Mouse (Mus musculus): Measurements from ENCODE around the gene Dnah10.
A peak's percentile ranks its signal among the peaks of the same experiment; 100 is the strongest.
"Not testable (repeated sequence)": the region's sequence is repeated elsewhere in the genome, so short reads cannot be mapped to it uniquely, and the experiment has no call there.

Gene Dnah10

DNA sequence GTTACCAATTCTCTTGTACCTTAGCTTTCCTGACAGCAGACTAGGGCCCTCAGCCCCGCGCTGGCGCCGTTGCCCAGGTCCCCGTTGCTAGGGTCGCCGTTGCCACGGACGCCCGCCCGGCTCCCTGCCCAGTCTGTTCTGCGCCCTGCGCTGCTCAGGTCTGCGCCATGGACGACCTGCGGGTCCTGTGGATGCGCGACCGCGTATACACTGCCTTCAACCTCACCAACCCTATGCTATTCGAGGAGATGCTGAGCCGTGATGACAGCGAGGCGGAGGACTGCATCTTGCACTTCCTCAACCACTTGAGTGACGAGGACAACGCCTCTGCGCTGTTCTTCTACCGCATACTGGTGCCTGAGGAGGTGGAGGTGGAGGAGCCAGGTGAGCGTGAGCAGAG lies at the start of gene Dnah10:
Dnah10 (plus strand) TSS at position 89 of the 400 bp plus-strand sequence.
- DNase-seq (ENCODE audit: extremely low read depth, low read depth), result no peak

DNA sequence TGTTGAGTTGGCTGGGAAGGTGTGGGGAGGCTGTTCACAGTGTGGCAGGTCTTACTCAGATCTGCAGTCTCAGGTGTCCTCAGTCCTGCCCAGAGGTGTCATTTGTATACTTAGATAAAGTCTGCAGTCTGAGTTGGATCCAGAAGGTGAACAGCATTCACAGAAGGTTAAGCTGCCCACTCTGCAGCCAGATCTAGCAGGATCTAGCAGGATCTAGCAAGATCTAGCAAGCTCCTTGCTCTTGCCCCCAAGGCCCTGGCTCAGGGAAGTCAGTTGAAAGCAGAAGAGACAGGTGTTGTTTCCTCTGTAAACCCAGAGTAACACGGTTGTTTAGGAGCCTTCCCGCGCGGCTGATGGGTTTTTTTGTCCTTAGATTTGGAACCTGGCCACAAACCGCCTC lies 11.1 kb upstream of the Dnah10 start:
- no peak for DNase-seq (ENCODE audit: extremely low read depth, low read depth)

GRCm38 (mm10) chr5:124715135-124715534 lies 9.8 kb upstream of the Dnah10 start:
- DNase-seq (ENCODE audit: extremely low read depth, low read depth), result no peak

DNA sequence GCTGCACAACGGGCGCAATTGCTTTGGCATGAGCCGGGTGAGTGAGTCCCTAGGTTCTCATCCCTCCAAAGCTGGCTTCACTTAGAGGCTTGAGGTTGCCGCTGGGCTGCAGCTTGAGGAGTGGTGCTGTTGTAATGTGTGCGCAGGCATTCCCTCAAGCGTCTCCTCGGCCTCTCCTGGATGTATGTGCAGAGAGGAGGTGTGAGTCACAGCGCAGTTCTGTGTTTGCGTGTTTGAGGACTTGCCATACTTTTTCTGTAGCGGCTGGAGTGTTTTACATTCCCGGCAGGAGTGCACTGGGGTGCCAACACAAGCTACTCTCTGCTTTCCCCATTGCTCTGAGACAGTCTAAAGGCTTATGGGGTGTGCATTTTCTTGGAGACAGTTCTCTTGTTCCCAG lies 6.9 kb upstream of the Dnah10 start:
- no peak for DNase-seq (ENCODE audit: extremely low read depth, low read depth)

- DNase-seq (ENCODE audit: extremely low read depth, low read depth), result no peak
Measured at GRCm38 (mm10) chr5:124718396-124718795, 6.5 kb upstream of the Dnah10 start.

- DNase-seq (ENCODE audit: extremely low read depth, low read depth), result no peak
Measured at GRCm38 (mm10) chr5:124723125-124723524, 1.8 kb upstream of the Dnah10 start.

DNA sequence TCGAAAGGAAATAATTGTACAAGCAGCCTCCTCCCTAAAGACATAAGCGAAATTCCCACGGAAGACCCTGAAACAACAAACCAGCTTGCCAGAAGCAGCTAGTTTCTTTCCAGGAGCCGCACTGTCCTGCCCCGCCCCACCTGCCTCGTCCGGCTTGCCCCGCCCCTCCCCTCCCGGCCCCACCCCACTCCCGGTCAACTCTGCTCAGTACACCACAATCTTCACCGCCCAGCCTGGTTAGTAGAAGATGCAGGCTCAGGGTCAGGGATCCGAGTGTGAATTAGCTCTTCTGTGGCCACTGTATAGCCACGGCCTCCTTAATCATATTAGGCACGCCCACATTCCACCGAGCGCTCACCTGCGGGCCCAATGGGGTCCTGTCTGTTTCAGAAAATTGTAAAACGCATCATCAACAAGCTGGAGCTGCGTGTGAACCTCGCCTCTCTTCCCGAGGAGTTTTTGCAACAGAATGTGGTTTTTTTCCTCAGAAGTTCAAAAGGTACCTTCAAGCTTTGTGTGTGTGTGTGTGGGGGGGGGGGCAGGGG lies 4.8 kb downstream of the Dnah10 start:
- no peak for DNase-seq (ENCODE audit: extremely low read depth, low read depth)

GRCm38 (mm10) chr5:124733961-124734360 lies 9.1 kb downstream of the Dnah10 start:
- no peak for DNase-seq (ENCODE audit: extremely low read depth, low read depth)

DNA sequence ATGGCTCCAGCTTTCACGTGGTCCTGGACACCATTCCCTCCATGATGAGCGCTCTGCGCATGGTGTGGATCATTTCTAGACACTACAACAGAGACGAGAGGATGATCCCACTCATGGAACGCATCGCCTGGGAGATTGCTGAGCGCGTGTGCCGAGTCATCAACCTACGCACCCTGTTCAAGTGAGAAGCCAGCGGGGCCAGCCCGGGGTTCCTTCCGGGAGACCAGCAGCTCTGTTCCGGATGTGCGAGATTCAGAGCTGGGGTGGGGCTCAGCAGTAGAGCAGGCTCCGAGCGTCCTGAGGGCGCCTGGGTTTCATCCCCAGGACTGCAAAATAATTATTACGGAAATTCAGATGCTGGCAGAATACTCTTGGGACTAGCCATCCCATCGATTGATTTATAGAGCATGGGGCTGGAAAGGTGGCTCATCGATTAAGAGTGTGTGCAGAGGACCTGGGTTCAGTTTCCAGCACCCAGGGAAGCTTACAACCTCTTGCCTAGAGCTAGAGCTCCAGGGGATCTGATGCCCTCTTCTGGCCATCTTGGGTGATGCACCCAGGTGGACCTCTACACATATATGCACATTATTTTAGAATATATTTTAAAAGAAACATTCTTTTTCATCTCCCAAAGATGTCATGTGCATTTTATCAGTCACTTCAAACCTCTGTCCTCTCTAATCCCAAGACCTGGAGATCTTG lies 17.2 kb downstream of the Dnah10 start:
- DNase-seq (ENCODE audit: extremely low read depth, low read depth), result no peak

DNA sequence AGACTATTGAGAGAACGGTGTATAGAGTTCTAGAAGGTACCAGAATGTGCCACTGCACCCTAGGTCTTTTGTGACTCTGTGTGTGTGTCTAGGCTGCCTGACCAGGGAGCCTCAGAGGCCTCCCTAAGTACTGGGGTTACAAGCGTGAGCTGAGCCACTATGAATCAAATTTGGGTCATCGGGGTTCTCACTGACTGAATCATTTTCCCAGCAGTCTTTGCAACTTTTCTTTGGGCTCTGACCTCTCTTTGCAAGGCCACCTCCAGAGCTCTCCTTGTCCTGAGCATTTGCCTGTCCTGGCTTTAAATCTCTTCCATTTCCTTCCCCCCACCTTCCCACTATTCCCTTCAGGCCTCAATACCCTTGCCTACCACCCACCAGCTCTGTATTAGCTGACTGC lies 19.0 kb downstream of the Dnah10 start:
- no peak for DNase-seq (ENCODE audit: extremely low read depth, low read depth)

DNA sequence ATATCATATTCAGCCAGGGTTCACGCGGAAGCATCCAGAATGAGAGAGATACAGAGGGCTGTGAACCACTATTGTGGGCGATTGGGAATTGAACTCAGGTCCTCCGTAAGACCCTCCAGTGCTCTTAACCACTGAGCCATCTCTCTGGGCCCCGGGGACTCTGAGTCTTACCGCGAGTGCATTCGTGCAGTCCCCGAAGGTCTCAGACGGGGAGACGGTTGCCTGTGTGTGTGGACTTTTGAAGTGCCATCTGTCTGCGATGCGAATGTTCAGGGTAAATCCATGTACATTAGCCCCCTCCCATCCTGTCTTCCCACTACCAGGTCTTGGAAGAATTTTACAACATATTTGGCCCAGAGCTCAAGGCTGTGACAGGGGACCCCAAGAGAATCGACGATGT lies 21.3 kb downstream of the Dnah10 start:
- no peak for DNase-seq (ENCODE audit: extremely low read depth, low read depth)

DNA sequence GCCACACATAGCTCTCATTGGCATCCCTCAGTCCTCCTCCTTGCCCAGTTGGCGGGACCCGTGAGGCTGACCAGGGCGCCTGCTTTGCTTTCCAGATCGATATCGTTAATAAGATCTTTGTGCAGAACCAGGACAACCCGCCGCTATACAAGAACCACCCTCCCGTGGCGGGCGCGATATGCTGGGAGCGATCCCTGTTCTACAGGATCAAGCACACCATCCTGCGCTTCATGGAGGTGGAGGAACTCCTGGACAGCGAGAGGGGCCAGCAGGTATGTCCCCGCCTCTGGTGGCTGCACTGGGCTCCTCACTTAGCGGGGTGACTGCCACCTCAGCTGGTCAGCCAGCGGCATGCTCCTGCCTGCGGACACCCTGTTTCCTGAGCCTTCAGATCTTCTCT lies 23.4 kb downstream of the Dnah10 start:
- no peak for DNase-seq (ENCODE audit: extremely low read depth, low read depth)

- DNase-seq (ENCODE audit: extremely low read depth, low read depth), result no peak
Measured at GRCm38 (mm10) chr5:124751656-124752055, 26.8 kb downstream of the Dnah10 start.

- no peak for DNase-seq (ENCODE audit: extremely low read depth, low read depth)
Measured at GRCm38 (mm10) chr5:124761011-124761410, 36.1 kb downstream of the Dnah10 start.

DNA sequence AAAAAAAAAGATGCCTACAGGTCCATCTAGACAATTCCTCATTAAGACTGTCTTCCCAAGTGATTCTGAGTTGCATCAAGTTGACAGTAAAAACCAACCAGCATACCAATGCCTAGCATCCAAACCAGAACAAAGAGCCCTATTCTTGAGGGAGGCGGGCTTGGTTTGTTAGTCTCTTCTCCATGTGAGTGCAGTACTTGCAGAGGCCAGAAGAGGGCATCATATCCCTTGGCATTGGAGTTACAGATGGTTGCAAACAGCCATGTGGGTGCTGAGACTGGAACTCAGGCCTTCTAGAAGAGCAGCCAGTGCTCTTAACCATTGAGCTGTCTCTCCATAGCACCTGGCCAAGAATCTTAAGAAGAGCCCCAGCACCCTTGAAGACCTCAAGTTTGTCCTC lies 36.9 kb downstream of the Dnah10 start:
- no peak for DNase-seq (ENCODE audit: extremely low read depth, low read depth)

- no peak for DNase-seq (ENCODE audit: extremely low read depth, low read depth)
Measured at GRCm38 (mm10) chr5:124774552-124774951, 49.7 kb downstream of the Dnah10 start.

DNA sequence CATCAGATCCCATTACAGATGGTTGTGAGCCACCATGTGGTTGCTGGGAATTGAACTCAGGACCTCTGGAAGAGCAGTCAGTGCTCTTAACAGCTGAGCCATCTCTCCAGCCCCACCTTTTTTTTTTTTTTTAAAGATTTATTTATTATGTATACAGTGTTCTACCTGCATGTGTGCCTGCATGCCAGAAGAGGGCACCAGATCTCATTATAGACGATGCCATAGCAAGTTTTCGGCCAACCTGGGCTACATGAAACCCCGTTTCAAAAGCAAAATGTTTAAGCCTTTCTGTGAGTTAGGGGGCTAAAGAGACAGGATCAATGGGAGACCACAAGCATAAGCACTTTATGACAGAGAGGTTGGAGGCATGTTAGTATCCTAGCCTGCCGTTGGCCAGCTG lies 51.4 kb downstream of the Dnah10 start:
- not testable (repeated sequence) for DNase-seq (ENCODE audit: extremely low read depth, low read depth)

DNA sequence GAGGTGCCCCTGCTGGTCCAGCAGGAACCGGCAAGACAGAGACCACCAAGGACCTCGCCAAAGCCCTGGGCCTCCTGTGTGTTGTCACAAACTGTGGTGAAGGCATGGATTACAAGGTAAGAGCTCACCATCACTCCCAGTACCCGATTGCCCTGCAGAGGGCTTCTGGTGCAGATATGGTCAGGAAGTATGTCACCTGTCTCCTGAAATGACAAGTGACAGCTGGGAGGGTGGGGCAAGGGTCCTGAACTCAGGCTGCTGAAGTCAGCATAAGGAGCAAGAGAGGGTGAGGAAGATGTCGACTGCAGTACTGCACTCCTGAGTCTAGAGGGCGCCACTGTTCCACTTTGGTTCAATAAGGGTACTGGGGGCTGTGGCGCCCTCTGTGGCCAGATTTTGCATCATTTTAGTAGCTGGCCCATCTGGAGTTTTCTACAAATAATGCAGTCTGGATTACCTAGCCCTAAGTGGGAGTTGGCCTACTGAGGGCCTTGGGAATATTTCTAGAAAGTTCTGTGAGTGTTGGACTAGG lies 52.4 kb downstream of the Dnah10 start:
- DNase-seq (ENCODE audit: extremely low read depth, low read depth), result peak; percentile 51

GRCm38 (mm10) chr5:124779926-124780325 lies 55.0 kb downstream of the Dnah10 start:
- DNase-seq (ENCODE audit: extremely low read depth, low read depth), result peak; percentile 82

DNA sequence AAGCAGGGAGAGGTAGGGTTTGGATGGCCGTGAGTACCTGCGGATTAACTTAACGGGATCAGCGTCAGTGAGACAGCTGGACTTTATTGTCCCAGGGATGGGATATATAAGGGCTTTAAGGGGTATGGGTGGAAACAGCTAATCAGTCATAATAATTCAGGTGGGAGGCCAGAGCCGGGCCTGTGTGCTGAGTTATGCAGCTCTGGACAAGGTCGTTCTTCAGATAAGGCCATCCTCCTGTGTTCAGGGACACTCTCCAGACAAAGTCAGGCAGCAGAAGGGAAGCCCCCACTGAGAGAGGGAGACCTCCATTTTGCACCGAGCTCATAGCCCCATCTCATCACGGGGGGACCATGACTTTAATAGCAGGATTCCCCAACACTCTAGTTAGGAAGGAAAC lies 56.8 kb downstream of the Dnah10 start:
- DNase-seq (ENCODE audit: extremely low read depth, low read depth), result no peak

DNA sequence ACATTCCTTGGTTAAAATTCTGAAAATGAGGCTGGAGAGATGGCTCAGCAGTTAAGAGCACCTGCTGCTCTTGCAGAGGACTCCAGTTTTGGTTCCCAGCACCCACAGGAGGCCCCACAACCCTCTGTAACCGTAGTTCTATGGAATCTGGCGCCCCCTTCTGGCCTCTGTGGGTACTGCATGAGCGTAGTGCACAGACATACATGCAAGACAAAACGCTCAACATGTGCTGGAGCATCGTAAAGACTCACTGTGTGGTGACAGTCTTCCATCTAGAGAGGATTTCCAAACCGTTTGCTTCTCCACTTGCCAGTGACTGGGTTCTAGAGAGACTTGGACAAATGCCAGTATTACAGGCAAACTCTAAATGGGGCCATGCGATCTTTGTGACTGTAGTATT lies 60.8 kb downstream of the Dnah10 start:
- no peak for DNase-seq (ENCODE audit: extremely low read depth, low read depth)

DNA sequence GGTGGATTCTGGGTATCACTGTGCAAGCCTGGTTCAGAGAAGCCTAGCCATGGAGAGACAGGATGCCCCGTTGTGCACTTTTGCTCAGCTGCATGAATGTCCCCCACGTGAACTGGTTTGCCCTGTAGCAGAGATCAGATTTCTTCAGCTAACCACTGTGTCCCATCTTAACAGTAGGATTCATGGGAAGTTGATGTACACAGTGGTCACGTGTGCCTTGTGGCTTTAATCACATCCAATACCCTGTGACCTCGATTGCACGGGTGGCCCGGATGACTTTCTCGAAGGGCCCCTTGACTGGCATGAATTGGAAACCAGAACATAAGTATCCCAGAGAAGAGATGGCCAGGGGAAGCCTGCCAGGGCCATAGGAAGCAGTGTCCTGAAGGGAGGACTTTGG lies 67.2 kb downstream of the Dnah10 start:
- DNase-seq (ENCODE audit: extremely low read depth, low read depth), result no peak

DNA sequence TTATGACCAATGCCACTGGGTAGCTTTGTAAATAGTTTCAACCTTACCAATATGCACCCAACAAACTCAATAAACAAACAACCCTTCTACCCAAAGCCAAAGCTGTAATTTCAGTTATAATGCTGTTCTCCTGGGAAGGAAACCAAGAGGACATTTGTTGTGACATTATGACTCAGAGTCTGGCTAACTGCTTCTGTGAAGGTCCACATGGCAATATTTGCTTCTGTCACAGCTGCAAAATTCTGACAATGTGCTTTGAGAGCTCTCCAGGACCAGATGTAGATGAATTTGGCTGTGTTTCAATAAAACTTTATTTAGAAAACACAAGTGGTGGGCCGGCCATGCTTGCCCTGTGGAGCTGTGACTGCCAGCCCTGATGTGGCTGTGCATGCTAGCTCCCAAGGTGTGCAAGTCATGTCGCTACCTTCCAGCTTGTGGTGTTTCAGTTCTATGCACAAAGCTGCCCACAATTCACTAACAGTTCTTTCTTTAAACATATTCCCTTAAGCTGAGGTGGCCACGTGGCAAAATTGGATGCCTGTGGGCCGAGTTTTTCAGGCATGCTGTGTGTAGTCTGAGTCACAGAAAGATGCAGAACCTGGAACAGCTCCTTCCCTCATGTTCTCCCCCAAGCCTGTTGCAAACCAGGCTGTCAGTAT lies 85.0 kb downstream of the Dnah10 start:
- DNase-seq (ENCODE audit: extremely low read depth, low read depth), result no peak

Data from MEL-GATA-1-ER (cell line).